Mouse (Mus musculus): ENCODE measurements at regions not wholly inside any gene's neighbourhood (a gene's known extent, or its start where the extent isn't known, plus 50 kb on each side); places are given as distances from the start of the nearest gene placed in this dataset.

DNA sequence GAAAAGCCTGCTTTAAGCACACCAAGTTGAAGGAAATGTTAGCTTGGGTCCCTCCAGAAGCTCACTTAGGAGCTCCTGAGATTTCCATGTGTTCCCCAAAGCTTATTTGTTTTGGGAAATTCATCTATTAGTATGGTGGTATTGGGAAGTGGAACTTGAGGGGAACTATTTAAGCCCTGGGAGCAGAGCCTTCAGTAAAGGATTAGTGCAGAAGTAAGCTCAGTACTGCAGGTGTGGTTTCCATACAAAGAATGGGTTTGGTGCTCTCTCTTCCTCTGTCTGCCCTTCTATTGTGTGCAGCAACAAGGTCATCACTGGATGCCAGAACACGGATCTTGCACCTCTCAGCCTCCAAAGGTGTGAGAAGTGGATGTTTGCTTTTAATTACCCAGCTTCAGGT, 57.2 kb downstream of the Foxa2 start:
- Histone ChIP-seq H3K9ac (ENCODE audit: low read length) (no peak overlapping the region), H3K4me2 (no peak overlapping the region), H3K27me3 (ENCODE audit: control insufficient read depth, insufficient read depth, low read length) (no peaks in the 10 kb centered on the region; the same call in 1 of the 2 replicates), H3K4me3 (ENCODE audit: low read depth, low read length) (no peak overlapping the region), H3K4me1 (ENCODE audit: control insufficient read depth, insufficient read depth, low read length) (no peaks in the 10 kb centered on the region), H3K36me3 (ENCODE audit: control insufficient read depth, insufficient read depth, low read length) (no peaks in the 10 kb centered on the region), H3K27ac (ENCODE audit: low read depth, low read length) (no peak overlapping the region), H3K9me3 (ENCODE audit: control insufficient read depth, low read length) (no peaks in the 10 kb centered on the region)
- WGBS, result 72% methylated on average over 1 of the region's 1 CpGs
- ATAC-seq (ENCODE audit: low FRiP score) (no peak), DNase-seq (ENCODE audit: low spot score, missing footprints) (peak; percentile 77)

DNA sequence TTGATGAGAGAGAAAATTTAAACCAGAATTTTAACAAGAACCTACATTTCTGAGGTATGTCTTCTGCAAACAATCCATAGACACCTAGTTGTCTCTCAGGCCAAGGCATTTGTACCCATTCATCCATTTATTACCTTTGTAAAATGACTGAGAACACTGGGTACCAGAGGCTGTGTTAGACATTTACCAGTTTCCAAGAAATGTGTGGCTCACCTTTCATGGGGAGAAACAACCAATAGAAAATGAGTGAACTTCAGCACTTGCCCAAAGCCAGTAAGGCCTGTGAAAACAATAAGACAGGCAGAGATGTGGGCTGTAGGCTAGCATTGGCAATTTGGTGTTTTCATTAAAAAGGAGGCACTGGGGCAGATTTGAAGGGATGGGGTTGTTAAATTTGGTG, 58.2 kb downstream of the Foxa2 start:
- Histone ChIP-seq H3K9me3 (ENCODE audit: control insufficient read depth, low read length) (no peaks in the 10 kb centered on the region), H3K4me3 (ENCODE audit: low read depth, low read length) (no peak overlapping the region), H3K27me3 (ENCODE audit: control insufficient read depth, insufficient read depth, low read length) (no peaks in the 10 kb centered on the region; the same call in 1 of the 2 replicates), H3K36me3 (ENCODE audit: control insufficient read depth, insufficient read depth, low read length) (no peaks in the 10 kb centered on the region), H3K4me2 (no peak overlapping the region), H3K4me1 (ENCODE audit: control insufficient read depth, insufficient read depth, low read length) (no peaks in the 10 kb centered on the region), H3K9ac (ENCODE audit: low read length) (no peak overlapping the region), H3K27ac (ENCODE audit: low read depth, low read length) (no peak overlapping the region)
- DNase-seq (ENCODE audit: low spot score, missing footprints) (peak; percentile 4), ATAC-seq (ENCODE audit: low FRiP score) (no peak)

DNA sequence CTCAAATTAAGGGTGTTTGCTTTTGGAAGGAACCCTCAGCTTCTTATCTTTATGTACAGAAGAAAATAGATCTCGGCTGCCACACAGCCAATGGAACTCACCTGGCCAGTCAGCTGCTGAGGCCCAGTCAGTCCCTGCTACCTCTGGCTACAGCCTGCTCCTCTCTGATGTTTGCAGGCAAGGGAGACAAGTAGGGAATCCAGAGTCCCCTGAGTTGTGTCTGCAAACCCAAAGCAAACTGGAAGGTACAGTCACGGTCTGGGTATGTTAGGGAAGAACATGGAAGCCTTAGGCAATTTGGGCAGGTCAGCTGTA, 61.6 kb downstream of the Foxa2 start:
- 81% methylated on average over 2 of the region's 2 CpGs for WGBS

DNA sequence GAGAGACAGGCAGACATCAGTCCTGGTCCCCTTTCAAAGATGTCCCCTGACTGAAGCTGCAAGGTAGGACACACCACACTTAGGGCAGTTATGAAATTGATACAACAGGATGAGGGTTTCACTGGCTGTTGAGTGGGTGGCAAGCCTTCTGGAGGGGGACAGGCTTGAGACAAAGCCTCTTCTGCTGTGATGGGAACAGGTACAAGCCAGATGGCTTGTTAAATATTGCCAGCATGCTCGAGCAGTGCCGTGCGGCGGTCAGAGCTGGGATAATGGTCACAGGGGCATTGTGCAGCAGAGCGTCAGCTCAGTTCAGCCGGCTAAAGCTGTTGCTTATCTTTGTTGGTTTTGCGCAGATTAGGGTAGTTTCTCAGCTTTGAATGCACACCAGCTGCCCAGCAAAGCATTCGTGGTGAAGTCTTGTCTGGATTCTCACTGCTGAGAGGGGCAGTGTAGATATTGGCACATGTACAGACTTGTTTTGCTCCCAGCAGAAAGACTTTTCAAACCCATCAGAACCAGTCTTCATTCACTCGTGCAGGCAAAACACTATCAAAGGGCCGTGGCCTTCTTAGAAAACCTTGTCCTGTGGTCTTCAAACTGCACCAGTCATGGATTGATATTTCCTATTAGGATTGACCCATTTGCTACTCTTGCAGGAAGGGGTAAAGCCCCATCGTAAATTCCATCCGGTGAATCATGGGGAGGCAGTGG, 62.1 kb downstream of the Foxa2 start:
- H3K36me3 ChIP-seq (ENCODE audit: control insufficient read depth, insufficient read depth, low read length), result no peaks in the 10 kb centered on the region; the same call in 1 of the 2 replicates
- ATAC-seq (ENCODE audit: low FRiP score) (peak; percentile 88), DNase-seq (ENCODE audit: low spot score, missing footprints) (peak; percentile 87)
- H3K4me1 ChIP-seq (ENCODE audit: control insufficient read depth, insufficient read depth, low read length), result 0 out of 2 replicates have a peak, but pooled peaks cover 3% of the 10 kb centered on the region
- H3K27me3 ChIP-seq (ENCODE audit: control insufficient read depth, insufficient read depth, low read length), result peaks cover 4% of the 10 kb centered on the region
- H3K27ac ChIP-seq (ENCODE audit: low read depth, low read length), result peak overlapping the region; percentile 25; the same call in 1 of the 2 replicates
- H3K4me2 ChIP-seq, result no peak overlapping the region
- WGBS, result 45% methylated on average over 12 of the region's 12 CpGs
- no peak overlapping the region for H3K9ac ChIP-seq (ENCODE audit: low read length)
- no peaks in the 10 kb centered on the region for H3K9me3 ChIP-seq (ENCODE audit: control insufficient read depth, low read length)
- no peak overlapping the region for H3K4me3 ChIP-seq (ENCODE audit: low read depth, low read length)

More for the DNA sequence above, 61.6 kb downstream of the Foxa2 start:
- Histone ChIP-seq H3K36me3 (ENCODE audit: control insufficient read depth, insufficient read depth, low read length) (no peaks in the 10 kb centered on the region; the same call in 1 of the 2 replicates), H3K9me3 (ENCODE audit: control insufficient read depth, low read length) (no peaks in the 10 kb centered on the region), H3K27ac (ENCODE audit: low read depth, low read length) (0 out of 2 replicates have a peak overlapping the region, but pooled peaks have one; percentile 25), H3K27me3 (ENCODE audit: control insufficient read depth, insufficient read depth, low read length) (peaks cover 4% of the 10 kb centered on the region), H3K4me3 (ENCODE audit: low read depth, low read length) (no peak overlapping the region), H3K4me2 (no peak overlapping the region), H3K4me1 (ENCODE audit: control insufficient read depth, insufficient read depth, low read length) (0 out of 2 replicates have a peak, but pooled peaks cover 3% of the 10 kb centered on the region), H3K9ac (ENCODE audit: low read length) (no peak overlapping the region)
- DNase-seq (ENCODE audit: low spot score, missing footprints) (no peak), ATAC-seq (ENCODE audit: low FRiP score) (no peak)

DNA sequence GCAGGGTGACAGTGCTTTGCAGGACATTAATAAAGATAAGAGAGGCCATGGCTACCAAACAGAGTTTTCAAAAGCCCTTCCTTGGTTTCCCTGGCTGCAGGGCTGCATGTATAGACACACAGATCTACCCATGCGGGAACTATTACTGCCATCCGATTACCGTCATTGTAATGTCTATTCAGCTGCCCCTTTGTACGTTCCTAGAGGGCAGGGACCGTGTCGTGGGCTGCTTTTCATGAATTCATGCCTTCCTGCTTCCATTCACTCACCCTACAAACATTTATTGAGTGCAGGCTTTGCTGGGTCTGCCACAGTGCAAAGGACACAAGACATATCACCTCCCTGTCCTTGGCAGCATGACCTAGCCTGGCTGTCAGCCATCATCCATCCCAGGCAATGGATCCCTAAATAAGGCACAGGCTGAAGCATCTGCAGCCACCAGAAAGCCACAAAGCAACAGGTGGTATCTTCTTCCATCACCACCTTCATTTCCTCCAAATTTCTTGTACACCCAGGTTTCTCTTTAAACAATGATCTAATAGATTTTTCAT, 65.8 kb downstream of the Foxa2 start:
- Histone ChIP-seq H3K9me3 (ENCODE audit: control insufficient read depth, low read length) (no peaks in the 10 kb centered on the region), H3K4me2 (no peak overlapping the region), H3K4me3 (ENCODE audit: low read depth, low read length) (no peak overlapping the region), H3K27me3 (ENCODE audit: control insufficient read depth, insufficient read depth, low read length) (peaks cover 4% of the 10 kb centered on the region), H3K36me3 (ENCODE audit: control insufficient read depth, insufficient read depth, low read length) (no peaks in the 10 kb centered on the region; the same call in 1 of the 2 replicates), H3K4me1 (ENCODE audit: control insufficient read depth, insufficient read depth, low read length) (0 out of 2 replicates have a peak, but pooled peaks cover 3% of the 10 kb centered on the region), H3K9ac (ENCODE audit: low read length) (no peak overlapping the region), H3K27ac (ENCODE audit: low read depth, low read length) (no peak overlapping the region)
- ATAC-seq (ENCODE audit: low FRiP score), result peak; percentile 56
- no peak for DNase-seq (ENCODE audit: low spot score, missing footprints)
- 32% methylated on average over 6 of the region's 6 CpGs for WGBS

DNA sequence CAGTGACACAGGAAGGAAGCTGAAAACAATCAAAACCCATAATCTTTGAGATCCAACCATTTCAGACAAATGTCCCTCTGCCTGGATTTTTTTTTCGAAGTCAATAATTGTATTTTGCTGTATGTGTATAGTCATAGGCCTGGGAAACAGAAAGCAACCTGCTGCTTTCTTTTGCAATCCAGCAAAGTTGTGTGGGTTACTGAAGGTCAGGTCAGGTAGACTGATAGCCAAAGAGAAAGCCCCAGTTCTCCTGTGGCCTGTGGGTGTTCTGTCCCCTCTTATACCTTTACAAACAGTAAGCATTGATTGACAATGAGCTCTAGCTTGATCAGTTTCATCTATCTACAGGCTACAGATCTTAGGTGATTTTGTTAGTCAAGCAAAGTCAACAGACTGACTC, 66.4 kb downstream of the Foxa2 start:
- WGBS, result 88% methylated on average over 1 of the region's 1 CpGs
- no peak for DNase-seq (ENCODE audit: low spot score, missing footprints)
- peaks cover 4% of the 10 kb centered on the region for H3K27me3 ChIP-seq (ENCODE audit: control insufficient read depth, insufficient read depth, low read length)
- 0 out of 2 replicates have a peak, but pooled peaks cover 3% of the 10 kb centered on the region for H3K4me1 ChIP-seq (ENCODE audit: control insufficient read depth, insufficient read depth, low read length)
- no peaks in the 10 kb centered on the region for H3K9me3 ChIP-seq (ENCODE audit: control insufficient read depth, low read length)
- H3K27ac ChIP-seq (ENCODE audit: low read depth, low read length), result no peak overlapping the region
- H3K9ac ChIP-seq (ENCODE audit: low read length), result no peak overlapping the region
- H3K36me3 ChIP-seq (ENCODE audit: control insufficient read depth, insufficient read depth, low read length), result no peaks in the 10 kb centered on the region; the same call in 1 of the 2 replicates
- ATAC-seq (ENCODE audit: low FRiP score), result no peak
- no peak overlapping the region for H3K4me3 ChIP-seq (ENCODE audit: low read depth, low read length)
- H3K4me2 ChIP-seq, result no peak overlapping the region

DNA sequence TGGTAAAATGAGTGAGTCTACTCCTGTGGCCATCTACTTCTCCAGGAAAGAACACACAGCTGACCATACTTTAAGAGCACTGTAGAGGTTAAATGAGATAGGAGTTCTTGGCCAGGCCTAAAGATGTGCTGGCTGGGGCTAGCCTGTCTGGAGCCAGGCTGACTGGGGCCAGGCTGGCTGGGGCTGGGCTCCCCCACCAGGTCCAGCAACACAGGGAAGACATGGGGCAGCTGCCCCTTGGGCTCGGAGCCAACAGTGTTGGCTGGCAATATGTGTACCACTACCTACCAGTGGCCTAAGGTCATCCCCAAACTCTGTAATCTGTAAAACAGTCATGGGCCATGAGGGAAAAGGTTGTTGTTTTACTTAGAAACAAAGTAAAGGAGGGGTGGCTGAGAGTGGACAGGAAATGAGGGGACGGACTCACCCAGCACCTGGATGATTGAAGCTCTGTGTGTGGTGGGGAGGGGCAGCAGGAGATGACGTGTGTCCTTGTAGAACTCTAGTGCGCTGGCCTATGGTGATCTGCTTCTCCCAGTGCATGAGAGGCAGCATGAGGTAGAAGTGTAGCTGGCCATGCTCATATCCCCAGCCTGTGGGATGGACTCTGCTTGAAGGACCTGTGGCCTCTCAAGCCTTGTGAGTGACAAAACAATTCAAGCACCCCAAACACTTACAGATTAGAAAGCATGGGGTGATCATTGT, 67.0 kb downstream of the Foxa2 start:
- ATAC-seq (ENCODE audit: low FRiP score) (no peak), DNase-seq (ENCODE audit: low spot score, missing footprints) (no peak)
- H3K36me3 ChIP-seq (ENCODE audit: control insufficient read depth, insufficient read depth, low read length), result no peaks in the 10 kb centered on the region; the same call in 1 of the 2 replicates
- H3K9me3 ChIP-seq (ENCODE audit: control insufficient read depth, low read length), result no peaks in the 10 kb centered on the region
- no peak overlapping the region for H3K27ac ChIP-seq (ENCODE audit: low read depth, low read length)
- H3K4me2 ChIP-seq, result no peak overlapping the region
- peaks cover 4% of the 10 kb centered on the region for H3K27me3 ChIP-seq (ENCODE audit: control insufficient read depth, insufficient read depth, low read length)
- no peak overlapping the region for H3K9ac ChIP-seq (ENCODE audit: low read length)
- H3K4me3 ChIP-seq (ENCODE audit: low read depth, low read length), result no peak overlapping the region
- 0 out of 2 replicates have a peak, but pooled peaks cover 3% of the 10 kb centered on the region for H3K4me1 ChIP-seq (ENCODE audit: control insufficient read depth, insufficient read depth, low read length)
- WGBS, result 88% methylated on average over 4 of the region's 4 CpGs

DNA sequence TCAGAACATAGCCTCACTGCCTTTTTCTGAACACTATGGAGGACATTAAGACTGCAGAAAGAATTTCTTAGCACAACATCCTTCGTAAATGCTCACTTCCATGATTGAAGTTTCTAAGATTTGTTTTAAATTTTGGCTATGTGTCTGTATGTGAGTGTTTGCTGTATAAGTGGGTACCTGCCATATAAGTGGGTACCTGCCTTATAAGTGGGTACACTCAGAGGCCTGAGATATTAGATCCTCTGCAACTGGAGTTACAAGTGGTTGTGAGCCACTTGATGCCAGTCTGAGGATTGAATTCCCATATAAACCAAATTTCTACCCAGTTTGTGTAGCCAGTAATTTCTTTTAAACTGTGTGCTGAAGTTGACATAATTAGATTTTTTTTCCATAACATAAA, 67.8 kb downstream of the Foxa2 start:
- Histone ChIP-seq H3K9me3 (ENCODE audit: control insufficient read depth, low read length) (no peaks in the 10 kb centered on the region), H3K27me3 (ENCODE audit: control insufficient read depth, insufficient read depth, low read length) (peaks cover 4% of the 10 kb centered on the region), H3K36me3 (ENCODE audit: control insufficient read depth, insufficient read depth, low read length) (no peaks in the 10 kb centered on the region; the same call in 1 of the 2 replicates), H3K4me2 (no peak overlapping the region), H3K9ac (ENCODE audit: low read length) (no peak overlapping the region), H3K27ac (ENCODE audit: low read depth, low read length) (no peak overlapping the region), H3K4me3 (ENCODE audit: low read depth, low read length) (no peak overlapping the region), H3K4me1 (ENCODE audit: control insufficient read depth, insufficient read depth, low read length) (0 out of 2 replicates have a peak, but pooled peaks cover 3% of the 10 kb centered on the region)
- ATAC-seq (ENCODE audit: low FRiP score) (no peak), DNase-seq (ENCODE audit: low spot score, missing footprints) (no peak)
- 85% methylated on average over 1 of the region's 1 CpGs for WGBS

DNA sequence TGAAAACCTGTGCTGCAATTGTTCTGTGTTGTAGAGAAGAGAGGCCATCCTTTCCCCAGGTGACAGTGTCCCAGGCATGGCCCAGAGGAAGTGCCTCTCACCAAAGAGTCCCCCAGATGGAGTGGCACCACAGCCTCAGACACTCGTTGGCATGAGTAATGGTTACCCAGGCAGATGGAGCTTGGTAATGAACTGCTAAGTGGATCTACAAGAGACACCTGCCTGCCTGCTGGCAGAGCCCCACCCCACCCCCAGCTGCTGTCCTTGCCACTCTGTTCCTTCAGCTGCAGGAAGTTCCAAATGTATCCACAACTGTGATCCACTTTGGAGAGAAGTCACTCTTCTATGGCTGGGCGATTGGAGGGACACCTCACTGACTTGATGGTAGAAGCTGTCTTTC, 72.0 kb downstream of the Foxa2 start:
- Histone ChIP-seq H3K4me3 (ENCODE audit: low read depth, low read length) (no peak overlapping the region), H3K27ac (ENCODE audit: low read depth, low read length) (no peak overlapping the region), H3K9me3 (ENCODE audit: control insufficient read depth, low read length) (no peaks in the 10 kb centered on the region), H3K4me1 (ENCODE audit: control insufficient read depth, insufficient read depth, low read length) (no peaks in the 10 kb centered on the region), H3K27me3 (ENCODE audit: control insufficient read depth, insufficient read depth, low read length) (no peaks in the 10 kb centered on the region; the same call in 1 of the 2 replicates), H3K9ac (ENCODE audit: low read length) (no peak overlapping the region), H3K36me3 (ENCODE audit: control insufficient read depth, insufficient read depth, low read length) (no peaks in the 10 kb centered on the region), H3K4me2 (no peak overlapping the region)
- ATAC-seq (ENCODE audit: low FRiP score) (no peak), DNase-seq (ENCODE audit: low spot score, missing footprints) (no peak)
- WGBS, result 72% methylated on average over 2 of the region's 2 CpGs

Data from midbrain, embryonic 11.5 days (tissue).